Mouse (Mus musculus): ENCODE measurements around the gene Ndufv2. TPM values are rescaled to one million over a fixed set of nuclear protein-coding genes. Genes with fewer than 3 reads are reported as not detected.
A peak's percentile ranks its signal among the peaks of the same experiment; 100 is the strongest.

The Ndufv2 gene
- polyA plus RNA-seq, 1 experiment from 2014 or later = 347 TPM

GRCm38 (mm10) chr17:66092664-66093063, 8.7 kb downstream of the Ndufv2 start:
- no peak for DNase-seq (ENCODE audit: low spot score)
- Histone ChIP-seq H3K36me3 (ENCODE audit: control insufficient read depth, insufficient read depth, low read length) (peaks cover 2% of the 10 kb centered on the region; the same call in 1 of the 2 replicates), H3K4me3 (ENCODE audit: low read depth, low read length) (no peak overlapping the region), H3K27me3 (ENCODE audit: control insufficient read depth, insufficient read depth, low read length) (no peaks in the 10 kb centered on the region), H3K27ac (ENCODE audit: low read depth, low read length) (no peak overlapping the region), H3K4me1 (ENCODE audit: control insufficient read depth, insufficient read depth, low read length) (no peaks in the 10 kb centered on the region), H3K4me2 (ENCODE audit: low read depth) (no peak overlapping the region), H3K9me3 (ENCODE audit: control insufficient read depth, low read length) (no peaks in the 10 kb centered on the region), H3K9ac (ENCODE audit: low read length) (no peak overlapping the region)
- 94% methylated on average over 3 of the region's 3 CpGs for WGBS
- no peak for ATAC-seq (ENCODE audit: insufficient read depth, low FRiP score, low TSS enrichment)

GRCm38 (mm10) chr17:66092065-66092464, 9.3 kb downstream of the Ndufv2 start:
- H3K27me3 ChIP-seq (ENCODE audit: control insufficient read depth, insufficient read depth, low read length) = no peaks in the 10 kb centered on the region
- peaks cover 4% of the 10 kb centered on the region for H3K36me3 ChIP-seq (ENCODE audit: control insufficient read depth, insufficient read depth, low read length)
- no peak overlapping the region for H3K9ac ChIP-seq (ENCODE audit: low read length)
- H3K4me2 ChIP-seq (ENCODE audit: low read depth) = no peak overlapping the region
- WGBS = 97% methylated on average over 2 of the region's 2 CpGs
- DNase-seq (ENCODE audit: low spot score) = no peak
- H3K4me3 ChIP-seq (ENCODE audit: low read depth, low read length) = no peak overlapping the region
- no peak overlapping the region for H3K27ac ChIP-seq (ENCODE audit: low read depth, low read length)
- ATAC-seq (ENCODE audit: insufficient read depth, low FRiP score, low TSS enrichment) = no peak
- H3K4me1 ChIP-seq (ENCODE audit: control insufficient read depth, insufficient read depth, low read length) = no peaks in the 10 kb centered on the region
- no peaks in the 10 kb centered on the region for H3K9me3 ChIP-seq (ENCODE audit: control insufficient read depth, low read length)

GRCm38 (mm10) chr17:66091392-66091791, 10.0 kb downstream of the Ndufv2 start:
- Histone ChIP-seq H3K27me3 (ENCODE audit: control insufficient read depth, insufficient read depth, low read length) (no peaks in the 10 kb centered on the region), H3K36me3 (ENCODE audit: control insufficient read depth, insufficient read depth, low read length) (peaks cover 4% of the 10 kb centered on the region), H3K9me3 (ENCODE audit: control insufficient read depth, low read length) (no peaks in the 10 kb centered on the region), H3K4me1 (ENCODE audit: control insufficient read depth, insufficient read depth, low read length) (no peaks in the 10 kb centered on the region), H3K27ac (ENCODE audit: low read depth, low read length) (no peak overlapping the region), H3K4me2 (ENCODE audit: low read depth) (no peak overlapping the region), H3K9ac (ENCODE audit: low read length) (no peak overlapping the region), H3K4me3 (ENCODE audit: low read depth, low read length) (no peak overlapping the region)
- WGBS = 91% methylated on average over 2 of the region's 2 CpGs
- ATAC-seq (ENCODE audit: insufficient read depth, low FRiP score, low TSS enrichment) (no peak), DNase-seq (ENCODE audit: low spot score) (no peak)

GRCm38 (mm10) chr17:66090251-66090650, 11.1 kb downstream of the Ndufv2 start:
- Histone ChIP-seq H3K27ac (ENCODE audit: low read depth, low read length) (no peak overlapping the region), H3K4me3 (ENCODE audit: low read depth, low read length) (no peak overlapping the region), H3K9me3 (ENCODE audit: control insufficient read depth, low read length) (no peaks in the 10 kb centered on the region), H3K4me2 (ENCODE audit: low read depth) (no peak overlapping the region), H3K36me3 (ENCODE audit: control insufficient read depth, insufficient read depth, low read length) (peaks cover 4% of the 10 kb centered on the region), H3K4me1 (ENCODE audit: control insufficient read depth, insufficient read depth, low read length) (no peaks in the 10 kb centered on the region), H3K9ac (ENCODE audit: low read length) (no peak overlapping the region), H3K27me3 (ENCODE audit: control insufficient read depth, insufficient read depth, low read length) (no peaks in the 10 kb centered on the region)
- ATAC-seq (ENCODE audit: insufficient read depth, low FRiP score, low TSS enrichment) = no peak
- DNase-seq (ENCODE audit: low spot score) = no peak

- Histone ChIP-seq H3K9ac (ENCODE audit: low read length) (no peak overlapping the region), H3K4me2 (ENCODE audit: low read depth) (no peak overlapping the region), H3K36me3 (ENCODE audit: control insufficient read depth, insufficient read depth, low read length) (peaks cover 2% of the 10 kb centered on the region; the same call in 1 of the 2 replicates), H3K4me3 (ENCODE audit: low read depth, low read length) (no peak overlapping the region), H3K27me3 (ENCODE audit: control insufficient read depth, insufficient read depth, low read length) (no peaks in the 10 kb centered on the region), H3K9me3 (ENCODE audit: control insufficient read depth, low read length) (no peaks in the 10 kb centered on the region), H3K4me1 (ENCODE audit: control insufficient read depth, insufficient read depth, low read length) (no peaks in the 10 kb centered on the region), H3K27ac (ENCODE audit: low read depth, low read length) (no peak overlapping the region)
- 93% methylated on average over 1 of the region's 1 CpGs for WGBS
- DNase-seq (ENCODE audit: low spot score) (no peak), ATAC-seq (ENCODE audit: insufficient read depth, low FRiP score, low TSS enrichment) (no peak)
Measured at GRCm38 (mm10) chr17:66085038-66085437, 16.3 kb downstream of the Ndufv2 start.

- no peaks in the 10 kb centered on the region for H3K27me3 ChIP-seq (ENCODE audit: control insufficient read depth, insufficient read depth, low read length)
- no peak overlapping the region for H3K27ac ChIP-seq (ENCODE audit: low read depth, low read length)
- no peak overlapping the region for H3K9ac ChIP-seq (ENCODE audit: low read length)
- ATAC-seq (ENCODE audit: insufficient read depth, low FRiP score, low TSS enrichment) (no peak), DNase-seq (ENCODE audit: low spot score) (no peak)
- H3K4me1 ChIP-seq (ENCODE audit: control insufficient read depth, insufficient read depth, low read length) = no peaks in the 10 kb centered on the region
- no peaks in the 10 kb centered on the region for H3K9me3 ChIP-seq (ENCODE audit: control insufficient read depth, low read length)
- H3K4me3 ChIP-seq (ENCODE audit: low read depth, low read length) = no peak overlapping the region
- H3K36me3 ChIP-seq (ENCODE audit: control insufficient read depth, insufficient read depth, low read length) = peaks cover 2% of the 10 kb centered on the region; the same call in 1 of the 2 replicates
- no peak overlapping the region for H3K4me2 ChIP-seq (ENCODE audit: low read depth)
- 86% methylated on average over 1 of the region's 1 CpGs for WGBS
Measured at GRCm38 (mm10) chr17:66084486-66084885, 16.9 kb downstream of the Ndufv2 start.

GRCm38 (mm10) chr17:66077437-66077850, 23.9 kb downstream of the Ndufv2 start:
- Histone ChIP-seq H3K27ac (ENCODE audit: low read depth, low read length) (peak overlapping the region; percentile 89), H3K9me3 (ENCODE audit: control insufficient read depth, low read length) (no peaks in the 10 kb centered on the region), H3K27me3 (ENCODE audit: control insufficient read depth, insufficient read depth, low read length) (no peaks in the 10 kb centered on the region), H3K36me3 (ENCODE audit: control insufficient read depth, insufficient read depth, low read length) (peaks cover 3% of the 10 kb centered on the region; the same call in 1 of the 2 replicates), H3K4me1 (ENCODE audit: control insufficient read depth, insufficient read depth, low read length) (peaks cover 11% of the 10 kb centered on the region; the same call in 1 of the 2 replicates), H3K9ac (ENCODE audit: low read length) (peak overlapping the region; percentile 76), H3K4me2 (ENCODE audit: low read depth) (peak overlapping the region; percentile 81), H3K4me3 (ENCODE audit: low read depth, low read length) (peak overlapping the region; percentile 96)
- ATAC-seq (ENCODE audit: insufficient read depth, low FRiP score, low TSS enrichment) (peak; percentile 59; the same call in 1 of the 2 replicates), DNase-seq (ENCODE audit: low spot score) (no peak)
- WGBS = under 1% methylated on average over 23 of the region's 23 CpGs

GRCm38 (mm10) chr17:66076934-66077333, 24.4 kb downstream of the Ndufv2 start, which contains the start of gene Ankrd12:
Gene Ankrd12 (minus strand): TSS chr17:66077089.
- peaks cover 11% of the 10 kb centered on the region; the same call in 1 of the 2 replicates for H3K4me1 ChIP-seq (ENCODE audit: control insufficient read depth, insufficient read depth, low read length)
- H3K9me3 ChIP-seq (ENCODE audit: control insufficient read depth, low read length) = no peaks in the 10 kb centered on the region
- H3K27ac ChIP-seq (ENCODE audit: low read depth, low read length) = peak within 1 kb of the TSS; percentile 89
- WGBS = under 1% methylated on average over 53 of the region's 53 CpGs
- peak; percentile 95 for DNase-seq (ENCODE audit: low spot score)
- peaks cover 3% of the 10 kb centered on the region; the same call in 1 of the 2 replicates for H3K36me3 ChIP-seq (ENCODE audit: control insufficient read depth, insufficient read depth, low read length)
- H3K27me3 ChIP-seq (ENCODE audit: control insufficient read depth, insufficient read depth, low read length) = no peaks in the 10 kb centered on the region
- H3K4me3 ChIP-seq (ENCODE audit: low read depth, low read length) = peak within 1 kb of the TSS; percentile 96
- H3K9ac ChIP-seq (ENCODE audit: low read length) = peak within 1 kb of the TSS; percentile 76
- peak; percentile 98 for ATAC-seq (ENCODE audit: insufficient read depth, low FRiP score, low TSS enrichment)
- peak within 1 kb of the TSS; percentile 81 for H3K4me2 ChIP-seq (ENCODE audit: low read depth)

- ATAC-seq (ENCODE audit: insufficient read depth, low FRiP score, low TSS enrichment) = peak; percentile 82
- H3K4me2 ChIP-seq (ENCODE audit: low read depth) = peak overlapping the region; percentile 81
- H3K4me1 ChIP-seq (ENCODE audit: control insufficient read depth, insufficient read depth, low read length) = peaks cover 11% of the 10 kb centered on the region; the same call in 1 of the 2 replicates
Measured at GRCm38 (mm10) chr17:66076174-66076927, 25.0 kb downstream of the Ndufv2 start.

More at GRCm38 (mm10) chr17:66076174-66076927, 25.0 kb downstream of the Ndufv2 start:
- DNase-seq (ENCODE audit: low spot score) = no peak
- H3K9me3 ChIP-seq (ENCODE audit: control insufficient read depth, low read length) = no peaks in the 10 kb centered on the region
- H3K27me3 ChIP-seq (ENCODE audit: control insufficient read depth, insufficient read depth, low read length) = no peaks in the 10 kb centered on the region
- H3K4me3 ChIP-seq (ENCODE audit: low read depth, low read length) = peak overlapping the region; percentile 96
- under 1% methylated on average over 76 of the region's 95 CpGs for WGBS
- H3K27ac ChIP-seq (ENCODE audit: low read depth, low read length) = peak overlapping the region; percentile 89
- peak overlapping the region; percentile 76 for H3K9ac ChIP-seq (ENCODE audit: low read length)
- peaks cover 3% of the 10 kb centered on the region; the same call in 1 of the 2 replicates for H3K36me3 ChIP-seq (ENCODE audit: control insufficient read depth, insufficient read depth, low read length)
